Mouse (Mus musculus) forebrain, embryonic 10.5 days (tissue): Measurements from ENCODE around the gene Terf2. TPM values are rescaled to one million over a fixed set of nuclear protein-coding genes. Genes with fewer than 3 reads are reported as not detected.

Experiments
- DNase-seq: peaks from one replicate; pipeline ENCODE4 v3.0.0-alpha.2; 2017; ENCODE audit warnings: low spot score; ENCODE audit errors: extremely low spot score
- H3K27ac ChIP-seq: fragments of 300-500 bp; sonication (generic); 2 replicates; pipeline ENCODE4 v1.5.1; 2016; ENCODE audit warnings: mild to moderate bottlenecking
- H3K27me3 ChIP-seq: fragments of 300-500 bp; sonication (generic); 2 replicates; pipeline ENCODE4 v1.6.1; 2016; ENCODE audit warnings: mild to moderate bottlenecking; ENCODE audit not compliant: poor library complexity, severe bottlenecking
- H3K36me3 ChIP-seq: fragments of 300-500 bp; sonication (generic); replicated peaks from 2 replicates; pipeline ENCODE4 v1.6.1; 2016; ENCODE audit warnings: mild to moderate bottlenecking, moderate library complexity
- H3K4me1 ChIP-seq: fragments of 300-500 bp; sonication (generic); 2 replicates; pipeline ENCODE4 v1.6.1; 2016
- H3K4me3 ChIP-seq: fragments of 300-500 bp; sonication (generic); 2 replicates; pipeline ENCODE4 v1.5.1; 2016; ENCODE audit warnings: mild to moderate bottlenecking, moderate library complexity
- H3K9me3 ChIP-seq: fragments of 300-500 bp; sonication (generic); 2 replicates; pipeline ENCODE4 v1.6.1; 2016; ENCODE audit warnings: mild to moderate bottlenecking, moderate library complexity
- WGBS: fragments of 180-500 bp; shearing (Covaris S2); methylation state at CpG from one replicate; pipeline ENCODE4 v1.1.7; 2016; 5-methylcytosine and 5-hydroxymethylcytosine counted together
- polyA plus RNA-seq: library from polyadenylated mRNA; unstranded; fragments of >200 nt; fragmentation: Nextera tagmentation; extraction: Ambion mirVana; gene quantifications from 2 replicates; pipeline ENCODE4 v1.2.1, GENCODE M21; 2016

The Terf2 gene
- polyA plus RNA-seq, 1 experiment from 2014 or later, result 17.0 TPM

DNA sequence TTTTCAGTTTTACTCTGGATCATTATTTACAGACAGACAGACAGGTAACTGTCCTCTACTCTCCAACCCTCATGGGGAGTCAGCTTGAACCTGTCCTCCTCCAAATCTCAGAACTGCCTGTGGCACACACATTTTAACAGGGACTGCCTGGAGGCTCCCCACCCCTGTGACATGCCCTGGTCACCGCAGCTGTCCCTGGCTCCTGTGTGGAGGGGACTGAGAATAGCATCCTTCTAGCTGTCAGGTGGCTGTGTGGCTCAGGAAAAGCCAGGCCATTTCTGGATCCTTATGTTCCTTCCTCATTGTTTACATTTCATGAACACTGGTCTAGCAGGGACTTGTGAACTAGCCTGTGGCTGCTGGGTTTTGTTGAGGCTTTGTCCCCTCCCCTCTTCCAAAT is 22.2 kb downstream of the Terf2 start:
- Histone ChIP-seq H3K4me3 (no peak overlapping the region), H3K27me3 (no peaks in the 10 kb centered on the region), H3K9me3 (no peaks in the 10 kb centered on the region), H3K36me3 (peaks cover 98% of the 10 kb centered on the region), H3K27ac (no peak overlapping the region), H3K4me1 (no peaks in the 10 kb centered on the region)
- whole genome bisulfite sequencing, result 88% methylated on average over 1 of the region's 1 CpGs
- no peak for DNase-seq

GRCm38 (mm10) chr8:107073706-107074105 is 22.6 kb downstream of the Terf2 start:
- Histone ChIP-seq H3K9me3 (no peaks in the 10 kb centered on the region), H3K27ac (no peak overlapping the region), H3K4me1 (no peaks in the 10 kb centered on the region), H3K27me3 (no peaks in the 10 kb centered on the region), H3K36me3 (peaks cover 98% of the 10 kb centered on the region), H3K4me3 (no peak overlapping the region)
- 86% methylated on average over 4 of the region's 4 CpGs for WGBS
- DNase-seq, result no peak

- Histone ChIP-seq H3K4me1 (no peaks in the 10 kb centered on the region), H3K27ac (no peak within 1 kb of the TSS), H3K9me3 (no peaks in the 10 kb centered on the region), H3K27me3 (no peaks in the 10 kb centered on the region), H3K4me3 (no peak within 1 kb of the TSS), H3K36me3 (peaks cover 25% of the 10 kb centered on the region)
- DNase-seq, result no peak
- WGBS, result 67% methylated on average over 17 of the region's 17 CpGs
These were observed 30.5 kb downstream of the Terf2 start, which contains the start of gene Tmed6 for GRCm38 (mm10) chr8:107065511-107066496. TSS of gene Tmed6 (minus strand) at chr8:107065644.

DNA sequence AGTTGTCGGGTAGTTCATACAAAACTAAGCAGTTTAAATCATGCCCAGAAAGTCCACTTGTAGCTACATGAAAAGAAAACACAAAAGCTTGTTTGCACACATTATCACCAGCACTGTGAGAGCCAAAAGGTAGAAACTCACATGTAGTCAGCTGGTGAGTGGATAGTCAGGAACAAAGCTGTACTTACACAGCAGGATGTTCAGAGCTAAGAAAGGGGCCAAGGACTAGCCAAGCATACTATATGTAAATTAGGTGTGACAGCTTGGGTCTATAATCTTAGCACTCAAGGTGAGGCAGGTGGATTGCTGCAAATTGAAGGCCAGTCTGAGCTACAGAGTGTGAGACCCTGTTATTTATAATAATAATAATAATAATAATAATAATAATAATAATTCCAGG is 33.7 kb downstream of the Terf2 start:
- H3K36me3 ChIP-seq, result peaks cover 31% of the 10 kb centered on the region
- 89% methylated on average over 1 of the region's 1 CpGs for whole genome bisulfite sequencing
- no peaks in the 10 kb centered on the region for H3K27me3 ChIP-seq
- H3K4me3 ChIP-seq, result no peak overlapping the region
- H3K9me3 ChIP-seq, result no peaks in the 10 kb centered on the region
- H3K4me1 ChIP-seq, result peaks cover 6% of the 10 kb centered on the region
- DNase-seq, result no peak
- H3K27ac ChIP-seq, result no peak overlapping the region

DNA sequence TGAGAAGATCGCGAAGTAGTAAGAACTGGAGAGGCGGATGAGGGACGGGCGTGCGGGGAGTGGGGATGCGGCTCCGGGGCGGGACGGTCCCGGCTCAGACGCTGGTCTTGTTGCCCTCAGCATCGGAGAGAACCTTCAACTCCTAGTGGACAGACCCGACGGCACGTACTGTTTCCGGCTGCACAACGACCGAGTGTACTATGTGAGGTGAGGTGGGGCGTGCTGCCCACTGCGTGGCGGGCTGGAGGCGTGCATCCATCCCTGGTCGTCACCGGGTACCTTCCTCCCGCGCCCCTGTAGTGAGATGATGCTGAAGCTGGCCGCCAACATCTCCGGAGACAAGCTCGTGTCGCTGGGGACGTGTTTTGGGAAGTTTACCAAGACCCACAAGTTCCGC is 39.4 kb downstream of the Terf2 start:
- H3K27ac ChIP-seq, result peak overlapping the region; percentile 90
- peaks cover 28% of the 10 kb centered on the region for H3K4me1 ChIP-seq
- WGBS, result under 1% methylated on average over 33 of the region's 33 CpGs
- H3K36me3 ChIP-seq, result peaks cover 63% of the 10 kb centered on the region
- H3K27me3 ChIP-seq, result no peaks in the 10 kb centered on the region
- no peaks in the 10 kb centered on the region for H3K9me3 ChIP-seq
- peak overlapping the region; percentile 97 for H3K4me3 ChIP-seq
- DNase-seq, result no peak

DNA sequence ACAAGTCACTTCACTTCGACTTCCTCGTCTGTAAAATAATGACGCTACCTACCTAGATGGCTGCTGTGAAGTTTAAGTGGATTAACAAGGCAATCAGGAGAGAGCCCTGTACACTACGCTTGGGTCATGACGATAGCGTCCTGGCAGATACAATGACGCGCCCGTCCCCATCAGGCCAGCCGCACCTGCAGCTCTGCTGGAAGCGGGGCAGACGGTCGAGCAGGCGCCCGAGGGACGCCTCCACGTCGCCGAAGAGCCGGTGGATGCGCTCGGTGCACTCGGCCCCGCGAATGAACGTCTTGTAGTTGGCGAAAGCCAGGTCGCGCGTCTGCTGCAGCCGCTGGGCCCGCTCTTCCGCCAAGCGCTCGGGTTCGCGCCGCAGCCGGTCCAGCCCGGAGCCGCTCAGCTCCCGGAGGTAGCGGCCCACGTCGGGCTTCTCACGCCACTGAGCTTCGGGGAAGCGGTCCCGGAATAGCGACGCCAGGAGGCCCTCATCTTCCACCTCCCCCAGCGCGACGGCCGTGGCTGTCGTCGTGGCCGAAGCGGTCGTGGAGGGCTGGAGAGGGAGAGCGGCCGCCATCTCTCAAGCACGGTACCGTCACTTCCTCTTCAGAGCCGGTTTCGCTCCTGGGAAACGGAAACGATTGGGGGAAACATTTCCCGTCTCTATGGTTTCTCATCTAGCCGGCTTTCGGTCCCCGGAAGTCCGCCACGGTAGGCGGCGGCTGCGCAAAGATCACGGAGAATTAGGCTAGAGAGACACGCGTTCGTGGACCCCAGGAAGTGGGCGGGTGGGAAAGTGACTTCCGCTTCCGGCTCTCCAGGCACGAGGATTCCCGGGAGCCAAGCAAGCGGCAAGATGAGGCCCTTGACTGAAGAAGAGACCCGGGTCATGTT is 40.0 kb downstream of the Terf2 start, which contains the start of the genes Cog8 and Nip7:
Cog8 (minus strand) TSS at position 614 of the 897 bp plus-strand sequence.
Nip7 (plus strand) TSS at position 802 of the 897 bp plus-strand sequence.
- Histone ChIP-seq H3K4me1 (peaks cover 28% of the 10 kb centered on the region), H3K4me3 (peak within 1 kb of the TSS; percentile 97), H3K9me3 (no peaks in the 10 kb centered on the region; the same call in 1 of the 2 replicates), H3K36me3 (peaks cover 69% of the 10 kb centered on the region), H3K27ac (peak within 1 kb of the TSS; percentile 90), H3K27me3 (no peaks in the 10 kb centered on the region)
- WGBS, result under 1% methylated on average over 88 of the region's 88 CpGs
- peak; percentile 98 for DNase-seq

GRCm38 (mm10) chr8:107052046-107052445 is 44.3 kb downstream of the Terf2 start:
- H3K36me3 ChIP-seq, result peaks cover 74% of the 10 kb centered on the region
- H3K4me3 ChIP-seq, result no peak overlapping the region; the same call in 1 of the 2 replicates
- 98% methylated on average over 8 of the region's 8 CpGs for WGBS
- no peaks in the 10 kb centered on the region for H3K27me3 ChIP-seq
- peaks cover 39% of the 10 kb centered on the region for H3K4me1 ChIP-seq
- H3K9me3 ChIP-seq, result peaks cover 4% of the 10 kb centered on the region; the same call in 1 of the 2 replicates
- no peak for DNase-seq
- H3K27ac ChIP-seq, result no peak overlapping the region

DNA sequence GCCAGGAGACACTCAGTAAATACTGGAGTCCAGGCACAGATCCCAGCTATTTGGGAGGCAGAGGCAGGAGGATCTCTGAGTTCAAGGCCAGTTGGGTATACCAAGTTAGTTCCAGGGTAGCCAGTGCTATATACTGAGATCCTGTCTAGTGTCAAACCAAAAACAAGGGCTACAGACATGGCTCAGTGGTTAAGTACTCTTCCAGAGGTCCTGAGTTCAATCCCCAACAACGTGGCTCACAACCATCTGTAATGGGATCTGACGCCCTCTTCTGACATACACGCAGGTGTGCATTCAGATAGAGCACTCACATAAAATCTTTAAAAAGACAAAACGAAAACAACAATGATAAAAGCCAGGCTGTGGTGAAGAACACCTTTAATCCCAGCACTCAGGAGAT is 46.9 kb downstream of the Terf2 start:
- H3K4me1 ChIP-seq, result peaks cover 23% of the 10 kb centered on the region
- peak overlapping the region; percentile 87; the same call in 1 of the 2 replicates for H3K4me3 ChIP-seq
- peaks cover 93% of the 10 kb centered on the region for H3K36me3 ChIP-seq
- no peak for DNase-seq
- WGBS, result 97% methylated on average over 4 of the region's 4 CpGs
- no peaks in the 10 kb centered on the region for H3K27me3 ChIP-seq
- peak overlapping the region; percentile 96; the same call in 1 of the 2 replicates for H3K27ac ChIP-seq
- H3K9me3 ChIP-seq, result peaks cover 4% of the 10 kb centered on the region; the same call in 1 of the 2 replicates

DNA sequence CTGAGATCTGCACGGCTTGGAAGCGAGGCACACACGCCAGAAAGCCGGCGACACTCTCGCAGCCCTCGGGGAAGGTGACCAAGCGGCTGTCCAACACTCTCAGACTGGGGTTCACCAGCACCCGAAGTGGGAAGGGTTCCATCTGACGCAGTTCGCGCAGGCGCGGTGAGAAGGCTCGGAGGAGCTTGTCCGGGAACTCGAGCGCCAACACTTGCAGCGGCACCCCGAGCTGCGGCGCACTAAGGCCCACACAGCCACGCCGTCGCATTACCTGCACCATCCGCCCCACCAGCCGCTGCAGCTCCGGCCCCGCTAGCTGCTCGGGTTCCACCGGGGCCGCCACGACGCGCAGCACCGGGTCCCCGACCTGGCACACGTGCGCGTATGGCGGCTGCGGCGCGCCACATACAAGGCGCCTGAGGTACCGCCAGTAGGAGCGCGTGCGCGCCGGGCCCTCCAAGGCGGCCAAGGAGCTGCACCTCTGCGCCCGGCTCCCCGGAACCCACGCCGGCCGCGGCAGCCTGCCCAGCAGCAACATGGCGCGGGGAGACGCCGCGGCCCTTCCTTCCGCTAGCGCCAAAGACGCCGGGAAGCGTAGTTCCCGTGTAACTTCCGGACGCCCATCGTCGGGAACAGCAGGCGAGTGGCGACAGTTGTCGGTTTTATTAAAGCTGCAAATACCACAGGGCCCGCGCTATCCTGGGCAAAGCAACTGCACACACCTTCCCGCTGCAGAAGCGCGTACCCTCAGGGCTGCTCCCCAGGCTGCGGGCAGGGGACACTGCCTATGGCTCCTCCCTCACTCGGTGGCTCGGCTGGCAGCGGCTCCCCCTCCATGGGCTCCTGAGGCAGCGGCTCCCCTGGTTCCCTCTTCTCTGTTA is 48.0 kb downstream of the Terf2 start, which contains the start of gene Pdf:
Pdf (minus strand) TSS at position 554 of the 881 bp plus-strand sequence.
- DNase-seq, result peak; percentile 76
- Histone ChIP-seq H3K4me1 (peaks cover 23% of the 10 kb centered on the region), H3K9me3 (peaks cover 4% of the 10 kb centered on the region; the same call in 1 of the 2 replicates), H3K27ac (peak within 1 kb of the TSS; percentile 96), H3K4me3 (peak within 1 kb of the TSS; percentile 87), H3K27me3 (no peaks in the 10 kb centered on the region), H3K36me3 (peaks cover 93% of the 10 kb centered on the region)
- under 1% methylated on average over 87 of the region's 87 CpGs for WGBS

DNA sequence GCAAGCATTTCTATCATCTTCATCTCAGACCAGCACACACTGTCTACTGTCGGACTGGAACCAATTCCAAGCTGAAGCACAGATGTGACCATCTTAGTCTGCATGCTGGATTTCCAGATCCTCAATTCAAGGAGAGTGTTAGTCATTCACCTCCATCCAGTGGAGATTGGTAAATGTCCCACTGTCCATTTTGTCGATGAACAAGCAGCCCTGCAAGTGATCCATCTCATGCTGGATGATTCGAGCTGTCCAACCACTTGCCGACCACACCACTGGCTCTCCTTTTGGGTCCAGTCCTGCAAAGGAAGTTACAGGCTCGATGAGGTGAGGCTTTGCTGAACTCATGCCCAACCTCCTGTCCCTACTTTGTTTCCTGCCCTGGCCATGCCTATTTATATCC is 49.4 kb downstream of the Terf2 start:
- H3K36me3 ChIP-seq, result peaks cover 93% of the 10 kb centered on the region
- 95% methylated on average over 5 of the region's 5 CpGs for WGBS
- H3K4me3 ChIP-seq, result peak overlapping the region; percentile 87; the same call in 1 of the 2 replicates

DNA sequence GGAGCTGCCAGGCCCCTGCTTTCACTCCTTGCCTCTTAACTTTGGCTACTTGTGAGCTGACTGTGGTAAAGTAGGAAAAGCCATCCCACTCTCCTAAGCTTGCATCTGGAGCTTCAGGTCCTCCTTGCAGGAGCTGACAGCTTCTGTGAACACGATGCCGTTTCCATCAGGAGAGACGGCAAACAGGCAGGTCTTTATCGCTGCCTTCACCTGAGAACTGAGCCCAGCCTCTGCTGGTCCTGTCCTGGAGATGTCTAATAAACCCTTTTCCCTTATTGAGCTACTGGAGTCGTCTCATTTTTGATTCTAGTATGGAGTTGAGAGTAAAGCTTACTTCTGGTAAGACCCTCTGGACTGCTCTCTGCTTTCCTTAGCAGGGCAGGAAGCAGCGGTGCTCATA is 50.9 kb downstream of the Terf2 start:
- no peaks in the 10 kb centered on the region for H3K27me3 ChIP-seq
- DNase-seq, result no peak
- H3K36me3 ChIP-seq, result peaks cover 93% of the 10 kb centered on the region
- H3K27ac ChIP-seq, result no peak overlapping the region
- WGBS, result 96% methylated on average over 6 of the region's 6 CpGs
- H3K4me1 ChIP-seq, result peaks cover 23% of the 10 kb centered on the region
- H3K9me3 ChIP-seq, result peaks cover 4% of the 10 kb centered on the region; the same call in 1 of the 2 replicates
- H3K4me3 ChIP-seq, result no peak overlapping the region

More for the DNA sequence above, 49.4 kb downstream of the Terf2 start:
- DNase-seq, result no peak
- Histone ChIP-seq H3K27me3 (no peaks in the 10 kb centered on the region), H3K27ac (no peak overlapping the region), H3K9me3 (peaks cover 4% of the 10 kb centered on the region; the same call in 1 of the 2 replicates), H3K4me1 (peaks cover 23% of the 10 kb centered on the region)
